Mouse (Mus musculus): ENCODE measurements at regions not wholly inside any gene's neighbourhood (a gene's known extent, or its start where the extent isn't known, plus 50 kb on each side); places are given as distances from the start of the nearest gene placed in this dataset.

GRCm38 (mm10) chr3:68795641-68796040 is 73.7 kb upstream of the 1110032F04Rik start:
- TF ChIP-seq POLR2A (IDR thresholded peaks at IDR 0.05; ENCODE audit: control insufficient read depth in 1 of 2, insufficient read depth in 1 of 2, low read depth in 1 of 2, low read length in 2 of 2, poor library complexity in 1 of 2) = no peak
- no peak for TF ChIP-seq CTCF (IDR thresholded peaks at IDR 0.05 in 2 of 3, conservative IDR thresholded peaks at IDR 0.05 in 1 of 3; ENCODE audit: control insufficient read depth in 1 of 3, insufficient read depth in 1 of 3, low read depth in 2 of 3, low read length in 3 of 3, poor library complexity in 1 of 3, severe bottlenecking in 1 of 3)
- no peak for TF ChIP-seq MAX (IDR thresholded peaks at IDR 0.05; ENCODE audit: low read length)
- no peak for TF ChIP-seq POLR2AphosphoS2 (IDR thresholded peaks at IDR 0.05; ENCODE audit: low read length)
- TF ChIP-seq ETS1 (IDR thresholded peaks at IDR 0.05; ENCODE audit: low read depth, low read length) = no peak
- no peak for TF ChIP-seq SIN3A (IDR thresholded peaks at IDR 0.05; ENCODE audit: low read length)
- TF ChIP-seq ZC3H11A (IDR thresholded peaks at IDR 0.05; ENCODE audit: low read depth, low read length) = no peak
- TF ChIP-seq E2F4 (IDR thresholded peaks at IDR 0.05; ENCODE audit: borderline replicate concordance, low read depth, low read length) = no peak
- no peak for TF ChIP-seq RCOR1 (IDR thresholded peaks at IDR 0.05; ENCODE audit: low read depth, low read length)
- no peak for TF ChIP-seq HCFC1 (IDR thresholded peaks at IDR 0.05; ENCODE audit: low read depth, low read length)

All from MEL (cell line).